Mouse (Mus musculus) spleen, postnatal 14 days (tissue): Measurements from ENCODE around the gene Astn2.

ENCODE experiments used
- DNase-seq, 2 experiments: peaks; one replicate each; pipeline ENCODE4 v3.0.0; 2021 to 2022; ENCODE audit warnings: low spot score in 2 of 2

Astn2 gene

DNA sequence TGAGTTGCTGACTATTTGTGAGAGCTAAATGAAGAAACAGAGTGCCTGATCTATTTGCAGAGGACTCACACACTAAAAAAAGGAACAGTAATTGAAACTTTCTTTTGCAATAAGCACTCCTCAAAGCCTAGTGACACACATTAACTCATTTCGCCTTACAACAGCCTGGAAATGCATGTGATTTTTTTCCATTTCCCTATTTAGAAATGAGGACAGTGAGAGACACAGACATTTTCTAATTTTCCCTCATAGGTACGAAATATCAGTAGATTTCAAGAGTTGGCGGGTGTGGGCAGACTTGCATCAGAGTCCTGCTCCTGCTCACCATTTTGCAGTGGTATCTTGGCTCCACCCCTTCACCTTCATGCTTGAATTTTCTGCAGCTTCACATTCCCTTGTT lies 233.6 kb downstream of the Astn2 start:
- DNase-seq: no peak

DNA sequence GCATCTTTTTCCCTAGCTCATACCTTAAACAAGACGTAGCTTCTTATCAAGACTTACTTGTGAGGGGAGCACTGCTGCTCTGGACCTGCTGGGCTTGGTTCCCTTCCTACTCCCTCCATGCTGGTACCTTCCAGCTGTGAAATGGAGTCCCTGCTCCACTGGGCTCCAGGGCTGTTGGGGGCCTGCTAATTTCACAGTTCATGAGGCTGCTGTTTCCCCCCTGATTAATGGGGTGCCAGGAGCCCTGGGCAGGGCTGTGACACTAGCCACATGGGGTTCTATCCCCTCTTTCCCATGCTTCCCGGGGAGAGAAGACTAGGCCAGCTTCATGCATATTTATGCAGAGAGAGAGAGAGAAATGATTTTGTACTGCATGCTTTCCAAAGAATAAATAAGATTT lies 234.9 kb downstream of the Astn2 start:
- no peak for DNase-seq

DNA sequence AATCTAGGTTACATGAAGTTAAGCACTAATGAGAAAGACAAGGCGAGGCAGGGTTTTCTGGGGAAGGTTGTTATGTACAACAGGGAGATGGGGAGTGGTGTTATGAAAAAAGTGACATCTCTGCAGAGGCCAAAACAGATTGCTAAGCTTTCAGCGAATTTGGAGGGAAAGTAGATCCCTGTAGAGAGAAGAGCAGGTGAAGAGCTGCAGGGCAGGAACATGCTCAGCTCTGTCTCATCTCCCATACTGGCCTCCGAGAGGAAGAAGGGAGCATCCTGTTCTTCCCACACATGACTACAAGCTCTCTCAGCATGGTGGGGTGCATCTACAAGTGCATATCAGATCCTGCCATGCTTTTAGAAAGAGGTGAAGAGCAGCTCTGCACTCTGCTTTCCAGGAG lies 245.7 kb downstream of the Astn2 start:
- DNase-seq: no peak

DNA sequence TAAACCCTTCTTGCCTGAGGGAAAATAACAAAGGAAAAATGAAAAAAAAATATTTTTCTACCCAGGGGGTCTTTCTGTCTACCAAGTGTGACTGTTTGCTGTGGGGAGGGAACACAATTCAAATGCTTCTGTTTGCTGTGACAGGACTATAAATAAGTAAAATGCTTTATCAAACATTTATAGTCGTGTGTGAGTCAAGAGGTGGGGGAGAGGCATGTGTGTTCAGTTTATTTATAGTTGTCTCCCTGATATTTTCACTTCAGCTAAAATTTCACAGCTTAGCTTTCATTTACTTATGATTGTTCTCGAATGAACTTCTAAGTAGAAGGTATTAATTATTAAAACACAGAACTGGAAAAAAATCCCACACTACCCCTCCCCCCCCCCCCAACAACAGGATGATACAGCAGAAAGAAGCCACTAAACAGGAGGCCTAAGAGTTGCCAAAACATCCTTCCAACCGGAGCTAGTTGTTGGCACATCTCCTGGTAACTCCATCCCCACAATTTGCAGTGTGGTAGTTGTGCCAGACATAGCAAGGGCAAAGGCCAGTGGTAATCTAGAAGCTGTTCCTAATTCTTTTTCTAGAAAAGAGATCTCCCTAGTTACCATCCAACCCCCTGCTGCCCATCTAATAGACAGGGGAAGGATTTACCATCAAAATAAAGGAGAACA lies 246.8 kb downstream of the Astn2 start:
- no peak for DNase-seq

DNA sequence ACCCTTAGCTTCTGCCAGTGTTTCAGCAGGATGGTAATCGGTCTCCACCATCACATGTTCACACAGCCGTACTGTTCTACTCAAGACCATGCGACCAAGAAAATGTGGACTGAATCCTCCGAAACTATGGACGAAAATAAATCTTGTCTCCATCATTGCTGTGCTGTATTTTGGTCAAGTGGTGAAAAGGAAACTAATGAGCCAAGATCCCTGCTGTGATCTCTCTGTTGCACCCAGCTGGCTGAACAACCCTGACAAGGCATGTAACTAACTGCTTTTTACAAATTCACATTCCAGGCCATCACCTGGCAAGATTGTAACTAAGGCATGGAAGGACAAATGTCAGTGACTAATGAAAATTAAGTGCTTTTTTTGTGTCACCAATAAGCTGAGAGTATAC lies 257.9 kb downstream of the Astn2 start:
- DNase-seq: no peak

DNA sequence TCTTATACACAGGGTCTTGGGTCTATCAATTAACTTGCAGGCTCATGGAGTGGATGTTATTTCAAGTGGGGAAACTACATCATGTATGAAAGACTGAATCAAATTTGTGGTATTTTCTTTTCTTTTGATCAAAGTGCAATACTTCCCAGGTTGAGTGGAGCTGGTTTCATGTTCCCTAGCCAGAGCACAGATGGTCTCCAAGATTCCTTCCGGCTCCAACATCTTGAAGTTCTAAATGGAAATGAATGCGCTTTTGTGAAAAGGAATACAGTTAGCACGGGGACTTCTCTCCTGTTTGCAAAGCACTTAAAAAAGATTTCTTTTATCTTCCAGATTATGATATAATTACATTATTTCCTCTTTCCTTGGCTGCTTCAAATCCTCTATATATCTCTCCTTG lies 278.2 kb downstream of the Astn2 start:
- no peak for DNase-seq

DNA sequence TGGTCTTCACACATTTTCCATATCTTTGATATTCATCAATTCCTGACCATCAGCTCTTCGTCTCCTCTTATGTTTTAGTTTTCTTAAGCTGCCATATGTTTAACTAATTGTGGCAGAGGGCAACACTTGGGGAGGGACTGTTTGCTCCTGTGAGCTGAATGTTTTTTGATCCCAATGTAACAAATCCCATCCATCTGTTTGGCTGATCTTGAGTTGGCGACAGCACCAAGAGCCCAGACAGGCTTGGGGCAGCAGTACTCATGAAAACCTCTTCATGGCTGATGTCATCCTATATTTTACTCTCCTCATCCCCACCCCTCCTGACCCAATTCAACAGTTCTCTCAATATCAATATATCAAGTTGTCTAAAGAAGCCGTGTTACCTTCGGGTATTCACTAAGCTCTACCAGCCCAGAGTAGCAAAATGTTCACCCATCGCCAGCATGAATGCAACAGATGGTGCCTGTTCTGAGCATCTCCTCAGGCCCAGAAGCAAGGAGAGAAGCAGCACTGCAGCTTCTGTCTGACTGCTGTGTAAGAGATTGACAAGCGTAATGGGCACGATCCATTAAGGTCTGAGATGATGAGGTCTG lies 281.5 kb downstream of the Astn2 start:
- no peak for DNase-seq

DNA sequence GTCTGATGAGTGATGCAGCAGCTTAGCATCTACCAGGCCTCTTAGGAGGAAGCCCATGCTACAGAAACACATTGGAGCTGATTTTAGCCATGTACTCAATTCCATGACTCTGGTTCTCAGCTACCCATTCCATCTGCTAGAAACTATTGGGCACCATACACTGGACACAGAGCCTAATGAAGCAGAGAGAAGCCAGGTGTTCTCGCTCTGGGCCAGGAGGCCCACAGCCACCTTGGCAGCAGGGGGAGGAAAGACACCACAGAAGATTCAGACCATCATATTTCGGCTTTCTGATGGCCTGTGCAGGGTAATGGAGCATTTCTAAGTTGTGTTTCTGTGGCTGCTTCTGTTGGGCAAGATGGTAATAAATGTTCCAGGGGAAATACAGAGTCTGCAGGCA lies 290.2 kb downstream of the Astn2 start:
- DNase-seq: no peak

DNA sequence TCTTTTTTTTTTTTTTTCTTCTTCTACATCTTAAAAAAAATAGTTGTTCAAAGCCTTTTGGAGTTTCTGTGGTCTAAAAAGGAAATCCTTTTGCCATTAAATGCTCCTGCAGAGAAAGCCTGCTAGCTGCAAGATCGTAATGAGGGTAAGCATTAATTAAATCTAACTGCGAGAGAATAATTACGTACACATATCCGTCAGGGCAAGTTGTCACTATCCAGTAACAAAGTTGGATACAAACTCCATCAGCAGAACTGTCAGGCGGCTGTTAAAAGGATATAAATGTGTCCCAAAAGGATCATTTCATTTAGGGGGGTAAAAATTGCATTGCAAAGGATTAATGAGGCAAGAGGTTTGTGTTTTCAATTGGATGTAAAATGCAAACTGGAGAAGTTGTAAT lies 302.4 kb downstream of the Astn2 start:
- DNase-seq: no peak

DNA sequence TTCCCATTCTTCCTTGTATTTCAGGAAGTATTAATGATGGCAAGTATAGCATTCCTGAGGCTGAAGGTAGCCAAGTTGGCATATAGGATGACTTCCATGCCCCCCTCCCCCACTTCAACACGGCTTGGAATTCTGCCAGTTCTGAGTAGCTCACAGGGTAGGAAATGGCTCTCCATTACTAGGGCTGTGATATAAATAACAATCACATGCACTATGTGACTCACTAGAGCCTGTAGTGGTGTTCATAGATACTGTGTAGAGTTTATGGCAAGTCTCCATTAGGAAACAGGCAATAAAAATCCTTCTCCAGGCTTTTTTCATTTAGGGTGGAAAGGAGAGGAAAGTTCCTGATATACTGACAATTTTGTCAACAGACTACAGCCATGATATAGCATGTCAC lies 306.8 kb downstream of the Astn2 start:
- DNase-seq: no peak

DNA sequence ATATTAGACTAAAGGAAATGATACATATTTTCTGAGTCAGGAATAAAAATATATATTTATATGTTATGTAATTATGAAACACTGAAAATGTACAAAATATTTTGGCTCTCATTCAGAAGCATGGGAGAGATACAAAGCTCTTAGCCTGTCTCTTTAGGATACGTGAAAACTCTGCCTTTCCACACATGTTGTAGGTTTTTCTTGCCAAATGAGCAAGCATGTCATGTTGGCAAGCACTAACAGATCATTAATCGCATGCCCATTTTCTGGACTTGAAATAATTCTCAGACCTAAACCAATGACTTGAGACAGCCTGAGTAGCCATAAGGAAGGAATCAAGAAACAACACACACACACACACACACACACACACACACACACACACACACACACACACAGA lies 308.3 kb downstream of the Astn2 start:
- DNase-seq: no peak

DNA sequence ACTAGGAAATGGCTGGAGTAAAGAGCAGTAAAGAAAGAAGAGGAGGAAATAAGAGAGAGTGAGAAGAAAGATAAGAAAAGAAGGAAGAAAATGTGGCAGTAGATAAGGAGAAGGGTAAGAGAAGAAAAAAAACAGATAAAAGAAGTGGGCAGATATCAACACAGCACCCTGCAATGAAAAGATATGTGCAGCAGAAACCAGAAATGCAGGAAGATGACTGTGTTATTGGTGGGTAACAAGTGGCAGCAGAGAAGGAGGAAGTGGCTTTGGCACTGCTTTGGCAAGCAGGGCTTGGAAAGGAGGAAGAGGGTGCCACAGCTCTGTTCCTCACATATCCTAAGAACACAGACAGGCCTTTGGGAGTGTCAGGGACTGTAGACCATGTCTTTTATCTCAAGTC lies 347.2 kb downstream of the Astn2 start:
- no peak for DNase-seq

DNA sequence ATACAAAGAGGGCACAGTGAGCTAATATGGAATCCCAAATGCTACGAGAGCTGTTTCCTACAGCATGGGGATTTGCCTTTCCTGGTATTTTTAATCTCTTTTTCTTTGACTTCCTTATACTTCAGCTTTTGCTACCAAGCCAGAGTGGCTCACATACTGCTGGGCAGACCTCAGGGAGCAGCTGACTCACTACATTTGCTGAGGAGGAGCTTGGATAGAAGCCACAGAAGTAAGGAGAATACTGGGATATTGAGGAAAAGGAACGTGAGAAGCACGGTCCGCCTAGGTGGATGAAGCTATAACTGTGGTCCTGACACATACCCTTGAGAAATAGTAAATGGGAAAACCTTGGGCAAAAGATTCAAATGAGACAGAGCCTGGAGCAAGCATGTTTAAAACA lies 348.7 kb downstream of the Astn2 start:
- no peak for DNase-seq

DNA sequence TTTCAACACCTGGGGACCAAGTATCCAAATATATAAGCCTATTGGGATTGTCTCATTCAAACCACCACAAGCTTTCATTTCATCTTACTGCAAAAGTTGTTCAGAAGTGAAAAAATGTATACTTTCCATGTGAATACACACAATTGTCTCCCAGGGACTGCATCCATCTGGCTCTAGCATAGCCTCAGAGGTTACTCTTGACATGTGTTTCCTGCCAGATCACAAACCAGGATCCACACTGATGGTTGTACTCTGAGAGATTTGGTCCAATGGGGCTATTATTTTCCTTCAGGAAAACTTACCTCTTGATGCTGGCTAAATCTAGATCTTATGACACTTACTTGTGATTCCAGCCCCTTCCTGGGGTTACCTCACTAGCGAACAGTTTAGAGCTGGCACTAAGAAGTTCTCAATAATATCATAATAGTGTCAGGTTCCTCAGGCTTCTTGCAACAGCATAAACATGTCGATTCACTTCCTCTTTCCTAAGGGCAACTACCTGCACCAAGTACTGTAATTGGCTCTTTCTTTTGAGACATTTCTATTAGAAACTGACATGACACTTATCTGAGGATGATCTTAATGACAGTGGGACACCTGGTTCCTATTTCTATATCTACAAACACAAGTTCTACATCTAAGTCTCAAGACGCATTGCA lies 361.3 kb downstream of the Astn2 start:
- DNase-seq: no peak

DNA sequence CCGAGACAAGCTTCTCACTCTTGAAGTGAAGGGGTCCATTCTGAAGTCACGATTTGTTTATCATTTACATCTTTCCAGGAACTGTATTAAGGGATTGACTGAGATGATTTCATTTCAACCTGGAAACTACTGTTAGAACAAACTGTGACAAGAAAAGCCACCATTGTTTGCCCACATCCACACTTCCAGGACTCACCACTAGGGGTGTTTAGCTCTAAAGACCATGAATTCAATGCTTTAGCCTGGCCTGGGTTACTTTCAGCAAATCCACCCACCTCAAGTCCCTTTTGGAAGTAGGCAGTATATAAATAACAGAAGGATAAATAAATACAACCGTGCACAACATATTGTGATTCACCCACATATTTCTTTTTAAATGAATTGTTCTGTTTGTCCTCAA lies 370.6 kb downstream of the Astn2 start:
- DNase-seq: no peak

DNA sequence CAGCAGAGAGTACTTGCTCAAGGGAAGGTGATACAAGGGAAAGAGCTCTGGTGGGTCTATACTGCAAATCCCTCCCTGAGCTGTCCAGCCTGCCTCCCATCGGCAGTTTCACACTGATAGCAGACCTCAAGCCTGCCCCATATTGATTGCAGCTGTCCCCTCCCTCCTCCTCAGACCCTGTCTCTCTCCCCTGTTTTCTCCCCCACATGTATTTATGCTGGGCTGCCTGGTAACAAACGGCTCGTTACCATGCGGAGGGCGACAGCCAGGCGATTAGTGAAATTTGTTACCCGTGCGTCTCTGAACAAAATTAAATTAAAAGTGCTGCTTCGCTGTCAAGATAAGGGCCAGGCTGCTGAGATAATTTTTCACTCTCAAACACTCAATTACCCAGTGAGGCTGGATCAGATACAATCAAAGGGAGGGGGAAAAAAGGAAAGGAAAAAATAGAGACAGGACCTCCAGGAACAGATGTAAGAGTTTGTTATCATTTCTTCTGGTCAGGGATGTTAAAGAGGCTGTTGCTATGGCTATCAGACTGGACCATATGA lies 373.0 kb downstream of the Astn2 start:
- DNase-seq: no peak

DNA sequence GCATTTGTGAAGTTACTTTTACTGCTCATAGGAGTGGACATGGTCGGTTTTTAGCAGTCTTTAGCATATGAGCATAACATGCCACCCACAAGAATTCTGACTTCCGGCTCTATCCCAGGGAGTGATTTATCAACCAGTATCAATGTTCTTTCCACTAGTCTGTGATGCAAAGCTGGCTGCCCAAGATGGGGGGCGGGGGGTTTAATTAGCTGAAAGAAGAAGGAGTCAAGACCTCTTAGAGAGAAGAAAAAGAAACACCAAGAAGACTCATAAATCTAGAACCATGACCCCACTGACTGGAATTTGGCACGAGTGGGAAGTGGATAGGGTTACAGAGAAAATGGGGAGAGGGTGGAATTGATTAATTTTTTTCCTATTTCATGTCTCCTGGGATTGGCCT lies 374.5 kb downstream of the Astn2 start:
- DNase-seq: no peak

DNA sequence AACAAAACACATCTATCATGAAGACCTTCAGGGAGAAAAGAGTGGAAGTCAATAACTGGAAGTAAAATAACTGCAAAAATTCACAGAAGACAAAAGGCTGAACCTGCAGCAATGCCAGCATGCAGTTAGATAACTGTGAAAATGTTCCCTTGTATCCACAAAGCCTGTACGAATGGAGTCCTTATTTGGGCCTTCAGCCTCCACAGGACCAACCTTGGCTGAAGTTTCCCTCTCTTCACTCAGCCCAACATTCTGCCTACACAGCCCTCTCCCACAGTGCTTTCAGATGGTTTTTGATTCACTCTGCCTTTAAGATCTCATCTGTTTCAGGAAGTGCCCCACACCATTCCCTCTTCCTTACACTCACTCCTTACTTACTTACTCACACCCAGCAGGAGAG lies 376.5 kb downstream of the Astn2 start:
- no peak for DNase-seq

DNA sequence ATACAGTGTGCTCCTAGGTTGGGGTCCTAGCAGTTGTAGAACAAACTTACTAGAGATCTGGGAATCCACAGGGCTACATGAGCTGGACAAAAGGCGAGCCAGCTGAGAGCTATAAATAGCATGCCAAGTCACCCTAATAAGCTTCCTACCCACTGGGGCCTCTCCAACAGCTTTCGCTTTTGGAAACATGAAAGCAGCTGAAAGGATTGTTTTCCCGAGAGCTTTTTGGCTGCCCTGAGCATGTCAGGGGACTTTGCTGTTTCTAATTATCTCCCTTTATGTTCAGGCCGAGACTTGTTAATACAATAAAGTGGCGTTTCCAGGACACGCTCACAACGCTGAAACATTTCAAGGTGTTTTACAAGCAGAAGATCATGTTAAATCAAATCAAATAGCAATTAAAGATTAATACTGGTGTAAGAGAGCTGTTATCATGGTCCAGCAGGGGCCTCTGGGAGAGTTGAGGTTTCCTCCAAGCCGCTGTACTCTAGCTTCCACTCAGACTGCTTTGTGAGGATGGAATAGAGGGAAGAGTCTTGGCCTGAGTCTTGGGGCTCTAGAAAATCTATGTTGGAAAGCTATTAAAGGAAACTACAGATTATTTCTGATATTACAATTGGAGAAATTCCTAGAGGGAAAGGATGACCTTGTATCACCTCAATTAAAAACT lies 378.9 kb downstream of the Astn2 start:
- DNase-seq: no peak

DNA sequence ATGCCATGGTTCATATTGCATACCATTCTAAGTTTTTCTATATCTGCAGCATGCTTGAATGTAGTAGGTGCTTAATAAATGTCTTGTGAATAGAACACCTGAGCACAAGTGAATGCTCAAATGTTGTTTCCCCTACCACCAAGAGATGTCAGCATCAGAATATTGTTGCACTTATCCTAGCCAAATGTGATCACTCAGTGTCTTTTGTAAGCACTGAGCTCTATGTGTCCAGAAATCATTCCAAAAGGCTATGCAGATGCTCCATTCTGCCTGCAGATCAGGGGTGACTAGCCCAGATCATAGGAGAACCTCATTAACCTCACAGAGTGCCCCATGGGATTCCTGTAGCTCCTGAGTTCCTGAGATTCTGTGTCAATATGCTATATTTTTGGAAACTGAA lies 401.5 kb downstream of the Astn2 start:
- DNase-seq: no peak

DNA sequence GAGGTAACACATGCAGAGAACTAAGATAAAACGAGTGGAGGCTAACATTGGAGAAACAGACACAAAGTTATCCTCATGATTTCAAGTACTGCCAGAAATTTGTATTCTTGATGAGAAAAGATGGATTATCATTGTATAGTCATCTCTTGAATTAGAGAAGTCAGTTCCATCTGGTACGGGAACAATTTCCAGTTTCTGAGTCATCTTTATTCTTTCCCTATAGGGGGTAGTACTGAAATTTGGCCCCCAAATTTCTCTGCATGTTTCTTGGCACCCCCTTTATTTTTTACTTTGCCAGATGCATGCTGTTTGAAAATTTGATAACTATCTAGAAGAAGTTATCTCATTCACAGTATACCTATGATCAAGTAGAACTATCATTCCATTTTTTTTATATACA lies 420.8 kb downstream of the Astn2 start:
- no peak for DNase-seq

DNA sequence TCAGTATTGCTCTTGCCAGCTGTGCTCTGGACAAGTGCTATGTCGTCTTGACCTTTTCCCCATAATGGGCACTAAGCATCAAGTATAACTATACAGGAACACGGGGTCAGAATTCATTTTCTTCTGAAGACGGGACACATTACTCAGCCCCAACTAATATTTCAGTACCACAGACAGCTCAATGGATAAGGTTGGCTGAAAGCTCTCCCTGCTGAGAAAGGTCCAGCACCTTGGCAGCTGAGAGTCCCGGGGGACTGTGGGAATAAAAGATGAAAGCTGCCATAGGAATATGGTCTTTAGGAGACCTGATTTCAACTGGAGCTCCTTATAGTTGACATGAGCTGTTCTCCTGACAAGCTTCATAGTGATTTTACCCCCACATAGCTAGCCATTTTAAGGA lies 421.5 kb downstream of the Astn2 start:
- DNase-seq: no peak

DNA sequence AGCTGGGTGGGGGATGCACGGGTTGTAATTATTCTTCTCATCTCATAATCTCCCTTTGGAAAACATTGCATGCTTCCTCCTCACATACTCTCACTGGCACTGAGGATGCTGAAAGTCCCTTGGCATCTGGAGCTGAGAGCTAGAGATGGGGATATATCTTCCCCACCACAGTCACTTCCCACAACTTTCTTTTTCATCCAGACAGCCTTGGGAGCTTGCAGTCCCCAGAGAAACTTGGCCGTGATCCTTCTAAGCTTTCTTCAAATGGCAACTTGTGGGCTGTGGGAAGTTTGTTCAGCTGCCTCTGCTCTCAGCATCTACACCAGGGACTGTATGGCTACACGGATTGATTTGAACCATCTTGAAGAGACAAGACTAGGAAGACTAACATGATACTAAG lies 428.2 kb downstream of the Astn2 start:
- no peak for DNase-seq
